Mouse (Mus musculus): ENCODE results near the gene Aamdc. TPM values are rescaled to one million over a fixed set of nuclear protein-coding genes. Genes with fewer than 3 reads are reported as not detected.

Aamdc gene
- polyA plus RNA-seq, 1 experiment from 2014 or later: 48.8 TPM

DNA sequence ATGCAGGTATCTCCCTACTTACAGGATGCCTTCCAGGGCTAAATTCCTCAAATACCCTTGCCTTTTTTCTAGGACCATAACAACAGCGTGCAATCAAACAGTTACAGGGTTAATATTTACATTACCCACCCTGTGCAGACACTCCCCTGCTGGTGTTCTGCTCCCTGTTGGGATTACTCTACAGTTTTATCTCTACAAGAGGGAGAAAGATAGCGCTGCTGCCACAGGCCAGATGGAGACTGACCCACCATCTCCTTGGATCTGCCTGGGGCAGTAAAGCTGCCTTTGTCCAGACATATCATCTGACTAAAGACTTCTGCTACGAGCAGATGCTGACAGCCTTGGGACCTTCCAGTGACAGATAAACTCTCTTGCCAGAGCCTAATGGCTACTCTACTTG lies 11.2 kb upstream of the Aamdc start:
- H3K27ac ChIP-seq (ENCODE audit: low read depth): no peak overlapping the region
- H3K9me3 ChIP-seq (ENCODE audit: control insufficient read depth, low read length): no peaks in the 10 kb centered on the region
- ATAC-seq (replicated peaks; ENCODE audit: low FRiP score, low TSS enrichment, low read depth) (peak; percentile 54), DNase-seq (ENCODE audit: low spot score) (peak; percentile 52)
- H3K4me1 ChIP-seq (replicated peaks; ENCODE audit: control insufficient read depth, insufficient read depth, low read length): peaks cover 21% of the 10 kb centered on the region
- no peaks in the 10 kb centered on the region for H3K36me3 ChIP-seq (ENCODE audit: control insufficient read depth, insufficient read depth, low read length)
- no peak overlapping the region for H3K9ac ChIP-seq (ENCODE audit: low read length)
- no peak overlapping the region for H3K4me3 ChIP-seq (ENCODE audit: low read depth, low read length)
- 11% methylated on average over 3 of the region's 3 CpGs for WGBS
- no peaks in the 10 kb centered on the region for H3K27me3 ChIP-seq (replicated peaks; ENCODE audit: control insufficient read depth, insufficient read depth, low read length)
- peak overlapping the region; percentile 13; the same call in 1 of the 2 replicates for H3K4me2 ChIP-seq (ENCODE audit: low read length)

DNA sequence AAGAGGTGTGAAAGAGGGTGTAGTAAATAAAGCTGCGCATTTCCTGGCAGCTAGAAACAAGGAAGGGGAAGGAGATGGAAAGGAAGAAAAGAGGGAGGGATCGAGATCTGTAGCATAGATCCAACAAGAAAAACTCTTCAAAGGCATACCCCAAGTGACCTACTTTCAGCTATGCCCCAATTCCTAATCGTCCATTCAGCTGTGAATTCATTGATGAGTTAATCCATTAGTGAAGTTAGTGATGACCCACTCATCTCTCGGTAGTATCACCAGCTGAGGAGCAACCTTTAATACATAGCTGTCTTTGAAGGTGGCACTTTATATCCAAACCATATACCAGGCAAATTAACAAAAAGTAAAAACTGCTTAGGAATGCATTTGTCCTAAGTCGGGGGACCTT lies 9.2 kb upstream of the Aamdc start:
- Histone ChIP-seq H3K27me3 (replicated peaks; ENCODE audit: control insufficient read depth, insufficient read depth, low read length) (no peaks in the 10 kb centered on the region), H3K36me3 (ENCODE audit: control insufficient read depth, insufficient read depth, low read length) (no peaks in the 10 kb centered on the region), H3K9ac (ENCODE audit: low read length) (no peak overlapping the region), H3K4me3 (ENCODE audit: low read depth, low read length) (no peak overlapping the region), H3K4me2 (ENCODE audit: low read length) (no peak overlapping the region), H3K4me1 (replicated peaks; ENCODE audit: control insufficient read depth, insufficient read depth, low read length) (peaks cover 21% of the 10 kb centered on the region), H3K9me3 (ENCODE audit: control insufficient read depth, low read length) (no peaks in the 10 kb centered on the region), H3K27ac (ENCODE audit: low read depth) (no peak overlapping the region)
- 80% methylated on average over 5 of the region's 5 CpGs for WGBS
- no peak for DNase-seq (ENCODE audit: low spot score)
- no peak for ATAC-seq (replicated peaks; ENCODE audit: low FRiP score, low TSS enrichment, low read depth)

DNA sequence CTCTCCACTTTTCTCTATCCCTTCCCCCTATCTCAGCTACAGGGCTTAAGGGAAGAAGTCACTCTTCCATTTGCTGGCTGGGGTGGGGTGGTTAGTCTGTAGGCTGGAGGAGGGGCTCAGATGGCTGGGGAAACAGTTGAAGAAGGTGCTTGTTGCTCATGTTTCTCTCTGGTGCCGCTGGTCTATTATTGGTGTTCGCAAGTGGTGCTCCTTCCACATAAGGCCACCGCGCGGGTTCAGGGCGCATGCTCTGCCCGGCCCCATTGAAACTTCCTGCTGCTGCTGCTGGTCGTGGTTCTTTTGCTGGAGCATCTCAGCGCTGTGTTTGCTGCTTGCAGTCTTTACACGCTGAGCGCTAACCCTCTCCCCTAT lies 1.5 kb upstream of the Aamdc start:
- no peaks in the 10 kb centered on the region for H3K9me3 ChIP-seq (ENCODE audit: control insufficient read depth, low read length)
- H3K27me3 ChIP-seq (replicated peaks; ENCODE audit: control insufficient read depth, insufficient read depth, low read length): no peaks in the 10 kb centered on the region
- DNase-seq (ENCODE audit: low spot score): no peak
- H3K36me3 ChIP-seq (ENCODE audit: control insufficient read depth, insufficient read depth, low read length): no peaks in the 10 kb centered on the region
- H3K4me2 ChIP-seq (ENCODE audit: low read length): peak overlapping the region; percentile 69
- 1% methylated on average over 11 of the region's 11 CpGs for WGBS
- peak; percentile 54 for ATAC-seq (replicated peaks; ENCODE audit: low FRiP score, low TSS enrichment, low read depth)
- H3K4me3 ChIP-seq (ENCODE audit: low read depth, low read length): peak overlapping the region; percentile 98
- H3K27ac ChIP-seq (ENCODE audit: low read depth): peak overlapping the region; percentile 97
- peaks cover 13% of the 10 kb centered on the region for H3K4me1 ChIP-seq (replicated peaks; ENCODE audit: control insufficient read depth, insufficient read depth, low read length)
- H3K9ac ChIP-seq (ENCODE audit: low read length): peak overlapping the region; percentile 99

DNA sequence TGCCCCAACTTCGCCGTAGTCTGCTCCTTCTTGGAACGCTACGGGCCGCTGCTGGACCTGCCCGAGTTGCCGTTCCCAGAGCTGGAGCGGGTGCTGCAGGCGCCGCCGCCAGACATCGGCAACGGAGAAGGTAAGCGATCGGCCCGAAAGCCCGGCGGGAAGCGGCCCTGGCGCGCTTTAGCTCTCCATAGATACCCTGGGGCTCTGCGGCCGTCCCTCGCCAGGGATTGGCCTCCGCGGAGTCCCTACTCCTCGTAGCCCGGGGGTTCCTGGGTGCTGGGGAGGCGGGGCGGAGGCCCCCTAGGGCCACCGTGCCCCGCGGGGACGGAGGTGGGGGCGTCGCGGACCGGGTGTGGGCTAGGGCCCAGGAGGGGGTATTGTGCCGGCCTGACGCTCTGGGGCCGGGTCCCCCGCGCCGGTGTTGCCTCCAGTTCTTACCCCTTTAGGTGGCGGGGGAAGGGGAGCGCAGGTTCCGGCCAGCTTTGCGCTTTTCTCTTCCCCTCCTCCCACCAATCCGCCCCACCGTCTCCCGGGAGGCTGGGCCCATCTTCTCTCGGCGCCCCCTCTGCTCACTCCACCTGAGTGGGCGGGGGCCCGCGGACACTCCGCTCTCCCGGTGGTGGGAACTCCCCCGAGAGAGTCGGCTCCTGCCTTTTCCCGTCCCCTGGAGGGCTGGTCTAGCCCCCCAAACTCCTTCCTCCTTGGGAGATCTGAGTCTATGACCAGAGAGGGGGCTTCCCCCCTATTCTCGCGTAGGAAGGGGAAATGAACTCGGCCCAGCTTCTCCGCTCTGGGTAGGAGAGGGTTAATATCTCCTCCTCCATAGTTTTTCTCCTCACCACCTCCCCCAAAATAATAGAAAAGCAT lies 912 bp upstream of the Aamdc start:
- no peaks in the 10 kb centered on the region for H3K27me3 ChIP-seq (replicated peaks; ENCODE audit: control insufficient read depth, insufficient read depth, low read length)
- ATAC-seq (replicated peaks; ENCODE audit: low FRiP score, low TSS enrichment, low read depth) (peak; percentile 41), DNase-seq (ENCODE audit: low spot score) (peak; percentile 88)
- WGBS: under 1% methylated on average over 49 of the region's 65 CpGs
- H3K9me3 ChIP-seq (ENCODE audit: control insufficient read depth, low read length): no peaks in the 10 kb centered on the region
- peak overlapping the region; percentile 98 for H3K4me3 ChIP-seq (ENCODE audit: low read depth, low read length)
- no peaks in the 10 kb centered on the region for H3K36me3 ChIP-seq (ENCODE audit: control insufficient read depth, insufficient read depth, low read length)
- H3K4me1 ChIP-seq (replicated peaks; ENCODE audit: control insufficient read depth, insufficient read depth, low read length): peaks cover 13% of the 10 kb centered on the region
- peak overlapping the region; percentile 69 for H3K4me2 ChIP-seq (ENCODE audit: low read length)
- H3K27ac ChIP-seq (ENCODE audit: low read depth): peak overlapping the region; percentile 97
- peak overlapping the region; percentile 99 for H3K9ac ChIP-seq (ENCODE audit: low read length)

DNA sequence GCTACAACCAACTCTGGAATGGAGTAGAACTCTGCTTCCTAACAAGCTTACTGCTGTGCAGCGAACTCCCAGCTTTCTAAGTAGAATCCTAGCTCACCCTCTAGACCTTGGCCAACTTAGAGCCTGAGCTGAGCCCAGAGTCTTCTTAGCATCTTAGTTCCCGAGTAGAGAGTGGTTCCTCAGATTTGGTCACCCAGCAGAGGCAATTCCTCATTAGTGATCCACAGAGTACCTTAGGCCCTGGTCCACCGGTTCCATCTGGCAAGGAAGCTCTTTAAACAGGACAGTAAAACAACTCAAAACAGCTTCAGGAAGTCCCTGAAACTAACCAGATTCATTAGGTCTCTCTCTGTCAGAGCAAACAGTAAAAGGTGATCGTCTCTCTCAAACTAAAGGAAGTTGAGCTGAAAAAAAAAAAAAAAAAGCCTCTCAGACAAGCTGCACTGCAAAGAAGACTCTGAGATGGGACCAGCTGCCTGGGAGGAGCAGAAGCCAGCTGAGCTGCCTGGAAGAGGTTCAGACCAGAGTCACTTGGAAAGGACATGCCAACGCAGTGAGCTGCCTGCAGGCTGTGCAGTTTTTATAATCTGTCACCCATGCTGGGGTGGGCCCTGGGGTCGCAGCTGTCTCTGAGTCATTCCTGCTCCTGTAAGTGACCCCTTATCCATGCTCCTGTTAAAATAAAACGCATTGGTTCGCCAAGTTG lies 783 bp downstream of the Aamdc start:
- peak; percentile 73 for DNase-seq (ENCODE audit: low spot score)
- no peaks in the 10 kb centered on the region for H3K27me3 ChIP-seq (replicated peaks; ENCODE audit: control insufficient read depth, insufficient read depth, low read length)
- 23% methylated on average over 8 of the region's 8 CpGs for WGBS
- H3K9me3 ChIP-seq (ENCODE audit: control insufficient read depth, low read length): no peaks in the 10 kb centered on the region
- peaks cover 13% of the 10 kb centered on the region for H3K4me1 ChIP-seq (replicated peaks; ENCODE audit: control insufficient read depth, insufficient read depth, low read length)
- 0 out of 2 replicates have a peak, but pooled peaks cover 12% of the 10 kb centered on the region for H3K36me3 ChIP-seq (ENCODE audit: control insufficient read depth, insufficient read depth, low read length)
- H3K4me3 ChIP-seq (ENCODE audit: low read depth, low read length): peak overlapping the region; percentile 98
- peak overlapping the region; percentile 69 for H3K4me2 ChIP-seq (ENCODE audit: low read length)
- no peak for ATAC-seq (replicated peaks; ENCODE audit: low FRiP score, low TSS enrichment, low read depth)
- H3K27ac ChIP-seq (ENCODE audit: low read depth): peak overlapping the region; percentile 97
- H3K9ac ChIP-seq (ENCODE audit: low read length): peak overlapping the region; percentile 99

DNA sequence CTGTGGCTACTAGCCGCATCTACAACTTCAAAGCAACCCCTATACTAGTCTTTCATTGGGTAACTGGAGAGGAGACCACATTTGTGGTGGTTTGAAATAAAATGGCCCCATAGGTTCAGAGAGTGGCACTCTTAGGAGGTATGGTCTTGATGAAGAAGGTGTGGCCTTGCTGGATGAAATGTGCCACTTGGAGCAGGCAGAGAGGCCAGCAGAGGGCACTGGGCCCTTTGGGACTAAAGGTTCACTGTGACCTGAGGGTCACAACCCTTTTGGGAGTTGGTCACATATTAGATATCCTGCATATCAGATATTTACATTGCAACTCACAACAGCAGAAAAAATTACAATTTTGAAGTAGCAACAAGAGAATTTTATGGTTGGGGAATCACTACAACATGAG lies 8.9 kb downstream of the Aamdc start:
- no peak for ATAC-seq (replicated peaks; ENCODE audit: low FRiP score, low TSS enrichment, low read depth)
- H3K9ac ChIP-seq (ENCODE audit: low read length): no peak overlapping the region
- H3K4me3 ChIP-seq (ENCODE audit: low read depth, low read length): no peak overlapping the region
- H3K36me3 ChIP-seq (ENCODE audit: control insufficient read depth, insufficient read depth, low read length): 0 out of 2 replicates have a peak, but pooled peaks cover 12% of the 10 kb centered on the region
- no peaks in the 10 kb centered on the region for H3K9me3 ChIP-seq (ENCODE audit: control insufficient read depth, low read length)
- no peak overlapping the region for H3K4me2 ChIP-seq (ENCODE audit: low read length)
- no peaks in the 10 kb centered on the region for H3K4me1 ChIP-seq (replicated peaks; ENCODE audit: control insufficient read depth, insufficient read depth, low read length)
- 79% methylated on average over 1 of the region's 1 CpGs for WGBS
- DNase-seq (ENCODE audit: low spot score): no peak
- H3K27ac ChIP-seq (ENCODE audit: low read depth): no peak overlapping the region
- no peaks in the 10 kb centered on the region for H3K27me3 ChIP-seq (replicated peaks; ENCODE audit: control insufficient read depth, insufficient read depth, low read length)

DNA sequence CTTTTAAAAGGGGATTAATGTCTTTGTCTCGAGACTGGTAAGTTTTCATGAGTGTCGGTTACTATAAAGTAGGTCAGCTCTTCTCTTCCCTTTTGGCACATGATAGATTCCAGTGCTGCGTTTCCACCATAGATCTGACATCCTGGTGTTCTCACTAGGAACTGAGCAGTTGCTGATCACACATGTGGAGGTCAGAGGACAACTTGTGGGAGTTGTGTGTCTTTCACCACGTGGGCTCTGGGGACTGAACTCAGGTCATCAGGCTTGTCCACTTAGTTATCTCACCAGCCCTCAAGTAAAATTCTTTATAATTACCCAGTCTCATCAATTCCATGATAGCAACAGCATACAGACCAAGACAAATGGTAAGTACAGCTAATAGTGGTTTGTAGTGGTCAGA lies 9.9 kb downstream of the Aamdc start:
- WGBS: 79% methylated on average over 4 of the region's 4 CpGs
- H3K4me2 ChIP-seq (ENCODE audit: low read length): no peak overlapping the region
- no peaks in the 10 kb centered on the region for H3K4me1 ChIP-seq (replicated peaks; ENCODE audit: control insufficient read depth, insufficient read depth, low read length)
- no peak overlapping the region for H3K9ac ChIP-seq (ENCODE audit: low read length)
- DNase-seq (ENCODE audit: low spot score): no peak
- no peak overlapping the region for H3K4me3 ChIP-seq (ENCODE audit: low read depth, low read length)
- H3K9me3 ChIP-seq (ENCODE audit: control insufficient read depth, low read length): no peaks in the 10 kb centered on the region
- no peaks in the 10 kb centered on the region for H3K27me3 ChIP-seq (replicated peaks; ENCODE audit: control insufficient read depth, insufficient read depth, low read length)
- no peak for ATAC-seq (replicated peaks; ENCODE audit: low FRiP score, low TSS enrichment, low read depth)
- 0 out of 2 replicates have a peak, but pooled peaks cover 7% of the 10 kb centered on the region for H3K36me3 ChIP-seq (ENCODE audit: control insufficient read depth, insufficient read depth, low read length)
- H3K27ac ChIP-seq (ENCODE audit: low read depth): no peak overlapping the region

DNA sequence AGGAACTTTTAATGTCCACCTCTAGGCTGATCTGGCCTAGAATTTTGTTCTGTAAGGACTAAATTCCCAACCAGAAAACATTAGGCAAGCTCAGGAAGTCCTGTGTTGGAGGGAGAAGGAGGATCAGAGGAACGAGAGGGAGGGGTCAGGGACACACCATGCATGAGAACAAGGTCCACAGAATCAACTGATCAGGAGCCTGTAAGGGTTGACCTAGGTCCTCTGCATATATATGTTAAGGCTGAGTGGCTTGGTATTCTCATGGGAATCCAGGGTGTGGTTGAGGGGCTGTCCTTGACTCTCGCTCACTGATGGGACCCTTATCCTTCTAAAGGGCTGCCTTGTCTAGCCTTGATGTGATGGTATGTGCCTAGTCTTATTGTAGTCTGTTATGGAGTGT lies 15.7 kb downstream of the Aamdc start:
- no peak for ATAC-seq (replicated peaks; ENCODE audit: low FRiP score, low TSS enrichment, low read depth)
- no peaks in the 10 kb centered on the region for H3K4me1 ChIP-seq (replicated peaks; ENCODE audit: control insufficient read depth, insufficient read depth, low read length)
- no peak overlapping the region for H3K4me3 ChIP-seq (ENCODE audit: low read depth, low read length)
- WGBS: 84% methylated on average over 2 of the region's 2 CpGs
- H3K9ac ChIP-seq (ENCODE audit: low read length): no peak overlapping the region
- no peak for DNase-seq (ENCODE audit: low spot score)
- no peaks in the 10 kb centered on the region for H3K27me3 ChIP-seq (replicated peaks; ENCODE audit: control insufficient read depth, insufficient read depth, low read length)
- H3K4me2 ChIP-seq (ENCODE audit: low read length): no peak overlapping the region
- H3K36me3 ChIP-seq (ENCODE audit: control insufficient read depth, insufficient read depth, low read length): no peaks in the 10 kb centered on the region
- H3K9me3 ChIP-seq (ENCODE audit: control insufficient read depth, low read length): no peaks in the 10 kb centered on the region
- no peak overlapping the region for H3K27ac ChIP-seq (ENCODE audit: low read depth)

All from intestine, embryonic 14.5 days (tissue).